Mouse (Mus musculus): ENCODE results near the gene Gm10681.
"Not testable (repeated sequence)": the region's sequence is repeated elsewhere in the genome, so short reads cannot be mapped to it uniquely, and the experiment has no call there.

The Gm10681 gene

GRCm38 (mm10) chr3:98588707-98589106 is at the start of gene Gm10681:
Gene Gm10681 (minus strand): TSS chr3:98588807.
- in situ Hi-C loops (cut with MboI; ENCODE audit: low pct_unique_long_range_greater_than_20kb in 1 of 2, low sequenced_read_pairs in 2 of 2, unreplicated experiment in 1 of 2): no loop called here

DNA sequence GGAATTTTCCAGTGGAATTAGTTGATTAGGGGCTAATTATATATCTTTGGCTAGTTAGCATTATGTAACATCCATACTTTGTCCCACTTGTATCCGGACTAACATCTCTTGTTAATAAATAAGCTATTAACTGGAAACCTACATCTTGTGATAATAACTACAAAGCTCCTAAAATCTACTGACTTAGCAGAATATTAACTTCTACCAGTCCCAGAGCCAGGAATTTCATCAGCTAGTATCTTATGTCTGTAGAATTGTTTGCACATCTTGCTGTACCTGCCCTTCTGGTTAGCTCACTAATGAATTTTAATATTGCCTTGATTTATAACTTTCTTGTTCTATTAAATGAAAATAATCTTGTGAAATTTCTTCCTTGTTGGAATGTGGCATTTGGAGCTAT is 46.5 kb upstream of the Gm10681 start:
- in situ Hi-C loops (cut with MboI; ENCODE audit: low pct_unique_long_range_greater_than_20kb in 1 of 2, low sequenced_read_pairs in 2 of 2, unreplicated experiment in 1 of 2): no loop called here

DNA sequence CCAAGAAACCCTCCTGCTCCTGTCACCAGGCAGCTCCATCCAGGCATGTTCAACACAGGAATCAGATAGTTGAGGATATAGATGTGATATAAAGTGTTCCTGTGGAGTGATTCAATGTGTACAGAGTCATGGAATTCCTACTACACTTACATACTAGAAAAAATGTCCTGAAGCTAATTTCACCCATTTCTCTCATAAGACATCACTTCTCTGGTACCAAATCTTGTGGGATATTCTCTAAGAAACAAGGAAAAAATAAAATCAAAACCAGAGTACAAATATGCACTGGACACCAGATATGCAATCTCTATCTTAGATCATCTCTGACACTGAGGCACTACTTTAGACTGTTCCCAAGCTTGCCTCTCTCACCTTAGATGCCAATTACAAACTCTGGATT is 41.5 kb upstream of the Gm10681 start, which contains the start of gene Hsd3b5:
Hsd3b5 (minus strand) TSS at position 101 of the 400 bp plus-strand sequence.
- in situ Hi-C loops (cut with MboI; ENCODE audit: low pct_unique_long_range_greater_than_20kb in 1 of 2, low sequenced_read_pairs in 2 of 2, unreplicated experiment in 1 of 2): no loop called here

DNA sequence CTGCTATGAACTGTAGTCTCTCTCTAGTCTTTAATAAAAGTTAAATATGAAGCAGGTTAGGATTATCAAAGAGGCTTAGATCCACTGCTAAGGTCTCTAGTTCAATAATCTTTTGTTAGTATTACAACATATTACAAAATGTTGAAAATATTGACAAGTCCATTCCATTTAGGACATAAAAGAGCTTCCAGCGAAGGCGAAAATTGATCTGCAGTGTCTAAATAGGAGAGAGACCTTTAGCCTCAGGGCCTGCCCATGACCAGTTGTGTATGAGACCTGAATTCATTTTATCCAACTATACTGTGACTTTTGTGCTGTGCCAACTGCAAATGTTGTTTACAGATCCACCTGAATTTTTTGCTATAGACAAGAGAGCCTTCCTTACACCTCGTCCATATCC is 41.0 kb upstream of the Gm10681 start:
- in situ Hi-C loops (cut with MboI; ENCODE audit: low pct_unique_long_range_greater_than_20kb in 1 of 2, low sequenced_read_pairs in 2 of 2, unreplicated experiment in 1 of 2): no loop called here

GRCm38 (mm10) chr3:98616786-98617185 is 28.2 kb upstream of the Gm10681 start:
- in situ Hi-C loops (cut with MboI; ENCODE audit: low pct_unique_long_range_greater_than_20kb in 1 of 2, low sequenced_read_pairs in 2 of 2, unreplicated experiment in 1 of 2): not testable (repeated sequence)

GRCm38 (mm10) chr3:98616244-98616643 is 27.6 kb upstream of the Gm10681 start:
- in situ Hi-C loops (cut with MboI; ENCODE audit: low pct_unique_long_range_greater_than_20kb in 1 of 2, low sequenced_read_pairs in 2 of 2, unreplicated experiment in 1 of 2): not testable (repeated sequence)

GRCm38 (mm10) chr3:98614406-98614927 is 25.9 kb upstream of the Gm10681 start:
- in situ Hi-C loops (cut with MboI; ENCODE audit: low pct_unique_long_range_greater_than_20kb in 1 of 2, low sequenced_read_pairs in 2 of 2, unreplicated experiment in 1 of 2): not testable (repeated sequence)

GRCm38 (mm10) chr3:98613963-98614362 is 25.4 kb upstream of the Gm10681 start:
- in situ Hi-C loops (cut with MboI; ENCODE audit: low pct_unique_long_range_greater_than_20kb in 1 of 2, low sequenced_read_pairs in 2 of 2, unreplicated experiment in 1 of 2): no loop called here

DNA sequence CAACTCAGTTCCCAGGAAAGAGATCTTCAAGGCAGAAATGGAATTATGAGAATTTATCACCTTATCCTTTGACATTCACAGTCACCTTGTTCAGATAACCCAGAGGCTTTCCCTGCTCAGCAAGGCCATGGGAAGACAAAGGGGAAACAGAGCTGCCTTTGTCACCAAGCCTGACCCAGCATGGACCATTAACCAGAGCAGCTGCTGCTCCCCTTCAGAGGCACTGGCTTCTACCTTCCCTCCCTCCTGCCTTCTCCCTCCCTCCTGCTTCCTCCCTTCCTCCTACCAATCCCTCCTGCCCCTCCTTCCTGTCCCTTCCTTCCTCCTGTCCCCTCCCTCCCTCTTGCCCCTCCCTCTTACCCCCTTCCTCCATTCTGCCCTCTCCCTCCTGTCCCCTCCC is 24.9 kb upstream of the Gm10681 start:
- in situ Hi-C loops (cut with MboI; ENCODE audit: low pct_unique_long_range_greater_than_20kb in 1 of 2, low sequenced_read_pairs in 2 of 2, unreplicated experiment in 1 of 2): not testable (repeated sequence)

DNA sequence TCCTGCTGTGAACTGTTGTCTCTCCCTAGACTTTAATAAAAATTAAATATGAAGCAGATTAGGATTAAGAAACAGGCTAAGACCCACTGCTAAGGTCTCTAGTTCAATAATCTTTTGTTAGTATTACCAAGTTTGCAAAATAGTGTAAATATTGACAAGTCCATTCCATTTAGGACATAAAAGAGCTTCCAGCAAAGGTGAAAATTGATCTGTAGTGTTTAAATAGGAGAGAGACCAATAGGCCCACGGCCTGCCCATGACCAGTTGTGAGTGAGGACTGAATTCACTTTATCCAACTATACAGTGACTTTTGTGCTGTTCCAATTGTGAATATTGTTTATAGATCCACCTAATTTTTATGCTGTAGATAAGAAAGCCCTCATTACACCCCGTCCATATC is 886 bp downstream of the Gm10681 start:
- in situ Hi-C loops (cut with MboI; ENCODE audit: low pct_unique_long_range_greater_than_20kb in 1 of 2, low sequenced_read_pairs in 2 of 2, unreplicated experiment in 1 of 2): no loop called here

- in situ Hi-C loops (cut with MboI; ENCODE audit: low pct_unique_long_range_greater_than_20kb in 1 of 2, low sequenced_read_pairs in 2 of 2, unreplicated experiment in 1 of 2): not testable (repeated sequence)
These were observed 6.0 kb downstream of the Gm10681 start for GRCm38 (mm10) chr3:98582622-98583021.

DNA sequence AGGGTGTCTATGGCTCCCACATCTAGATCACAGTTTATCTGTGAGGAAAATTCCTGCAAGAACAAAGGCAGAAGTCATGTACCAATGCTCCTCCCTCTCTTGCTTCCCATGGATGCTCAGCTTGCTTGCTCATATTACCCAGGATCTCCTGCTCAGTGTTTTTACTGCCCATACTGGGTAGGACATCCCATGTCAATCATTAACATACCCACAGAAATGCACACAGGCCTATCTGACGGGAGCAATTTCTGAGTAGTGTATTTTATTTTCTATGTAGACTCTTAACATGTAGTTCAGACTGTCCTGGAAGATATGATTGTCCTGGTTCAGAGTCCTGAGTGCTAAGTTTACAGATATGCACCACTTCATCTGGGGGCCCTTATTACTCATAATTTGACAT is 6.4 kb downstream of the Gm10681 start:
- in situ Hi-C loops (cut with MboI; ENCODE audit: low pct_unique_long_range_greater_than_20kb in 1 of 2, low sequenced_read_pairs in 2 of 2, unreplicated experiment in 1 of 2): not testable (repeated sequence)

DNA sequence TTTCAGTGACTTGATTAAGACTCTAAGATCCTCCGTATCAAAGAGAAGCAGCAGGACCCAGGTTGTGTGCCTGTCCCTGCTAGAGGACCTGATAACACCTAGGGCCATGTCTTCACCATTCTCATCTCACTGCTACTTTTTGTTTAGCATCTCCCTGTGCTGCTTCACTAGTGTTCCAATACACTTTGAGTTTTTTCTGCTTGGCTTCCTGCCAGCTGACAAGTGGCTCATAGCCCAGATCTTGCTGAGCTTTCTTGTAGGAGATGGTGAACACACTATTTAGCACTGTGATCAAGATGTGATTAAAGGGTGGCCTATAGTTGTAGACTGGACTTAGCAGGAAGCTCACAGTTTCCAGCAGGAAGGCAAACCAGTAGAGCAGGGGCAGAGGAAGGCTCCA is 7.6 kb downstream of the Gm10681 start:
- in situ Hi-C loops (cut with MboI; ENCODE audit: low pct_unique_long_range_greater_than_20kb in 1 of 2, low sequenced_read_pairs in 2 of 2, unreplicated experiment in 1 of 2): not testable (repeated sequence)

- in situ Hi-C loops (cut with MboI; ENCODE audit: low pct_unique_long_range_greater_than_20kb in 1 of 2, low sequenced_read_pairs in 2 of 2, unreplicated experiment in 1 of 2): not testable (repeated sequence)
These were observed 20.9 kb downstream of the Gm10681 start for GRCm38 (mm10) chr3:98567717-98568116.

DNA sequence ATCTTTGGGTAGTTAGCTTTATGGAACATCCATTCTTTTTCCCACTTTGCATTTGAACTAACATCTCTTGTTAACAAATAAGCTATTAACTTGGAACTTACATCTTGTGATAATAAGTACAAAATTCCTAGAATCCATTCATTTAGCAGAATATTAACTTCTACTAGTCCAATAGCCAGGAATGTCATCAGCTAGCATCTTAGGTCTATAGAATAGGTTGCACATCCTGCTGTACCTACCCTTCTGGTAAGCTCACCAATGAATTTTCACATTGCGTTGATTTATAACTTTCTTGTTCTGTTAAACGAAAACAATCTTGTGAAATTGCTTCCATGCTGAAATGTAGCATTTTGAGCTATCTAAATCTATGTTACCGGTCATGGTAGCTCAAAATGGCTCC is 23.7 kb downstream of the Gm10681 start:
- in situ Hi-C loops (cut with MboI; ENCODE audit: low pct_unique_long_range_greater_than_20kb in 1 of 2, low sequenced_read_pairs in 2 of 2, unreplicated experiment in 1 of 2): not testable (repeated sequence)

DNA sequence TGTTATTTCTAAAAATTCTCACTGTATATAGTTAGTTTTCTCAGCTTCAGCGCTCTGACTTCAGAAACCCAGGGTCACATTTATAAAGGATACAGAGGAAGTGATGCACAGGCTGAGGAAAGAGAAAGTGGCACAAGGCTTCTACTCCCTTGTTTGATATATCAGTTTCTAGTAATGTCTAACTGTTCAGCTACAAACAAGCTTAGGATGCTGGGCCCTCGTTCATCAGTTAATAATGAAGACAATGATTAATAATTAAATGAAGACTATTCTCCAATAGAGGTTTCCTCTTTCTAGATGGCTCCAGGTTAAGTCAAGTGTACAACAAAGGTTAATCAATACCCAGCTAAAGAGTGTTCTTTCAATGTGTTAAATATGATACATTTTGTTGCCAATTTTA is 24.8 kb downstream of the Gm10681 start:
- in situ Hi-C loops (cut with MboI; ENCODE audit: low pct_unique_long_range_greater_than_20kb in 1 of 2, low sequenced_read_pairs in 2 of 2, unreplicated experiment in 1 of 2): not testable (repeated sequence)

- in situ Hi-C loops (cut with MboI; ENCODE audit: low pct_unique_long_range_greater_than_20kb in 1 of 2, low sequenced_read_pairs in 2 of 2, unreplicated experiment in 1 of 2): not testable (repeated sequence)
These were observed 27.9 kb downstream of the Gm10681 start for GRCm38 (mm10) chr3:98560711-98561110.

GRCm38 (mm10) chr3:98550832-98551231 is 37.8 kb downstream of the Gm10681 start:
- in situ Hi-C loops (cut with MboI; ENCODE audit: low pct_unique_long_range_greater_than_20kb in 1 of 2, low sequenced_read_pairs in 2 of 2, unreplicated experiment in 1 of 2): not testable (repeated sequence)

GRCm38 (mm10) chr3:98550215-98550614 is 38.4 kb downstream of the Gm10681 start:
- in situ Hi-C loops (cut with MboI; ENCODE audit: low pct_unique_long_range_greater_than_20kb in 1 of 2, low sequenced_read_pairs in 2 of 2, unreplicated experiment in 1 of 2): not testable (repeated sequence)

DNA sequence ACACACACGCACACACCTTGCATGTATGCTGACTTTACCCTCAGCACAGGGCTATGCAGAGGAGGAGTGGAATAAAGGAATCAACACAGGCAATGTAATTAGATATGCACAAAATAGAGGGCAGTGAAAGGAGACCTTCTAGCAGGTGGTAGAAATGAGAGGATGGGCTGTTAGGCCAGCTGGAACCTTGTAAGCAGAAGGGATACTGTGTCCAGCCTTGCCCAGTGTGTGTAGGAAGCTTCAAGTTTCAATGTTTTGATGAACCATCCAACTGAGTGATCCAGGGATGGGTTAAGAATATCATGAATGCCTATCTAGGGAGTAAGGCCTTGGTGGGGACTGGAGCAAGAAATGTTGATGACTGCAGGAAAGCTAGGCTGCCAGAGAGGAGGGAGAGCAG is 40.1 kb downstream of the Gm10681 start:
- in situ Hi-C loops (cut with MboI; ENCODE audit: low pct_unique_long_range_greater_than_20kb in 1 of 2, low sequenced_read_pairs in 2 of 2, unreplicated experiment in 1 of 2): not testable (repeated sequence)

DNA sequence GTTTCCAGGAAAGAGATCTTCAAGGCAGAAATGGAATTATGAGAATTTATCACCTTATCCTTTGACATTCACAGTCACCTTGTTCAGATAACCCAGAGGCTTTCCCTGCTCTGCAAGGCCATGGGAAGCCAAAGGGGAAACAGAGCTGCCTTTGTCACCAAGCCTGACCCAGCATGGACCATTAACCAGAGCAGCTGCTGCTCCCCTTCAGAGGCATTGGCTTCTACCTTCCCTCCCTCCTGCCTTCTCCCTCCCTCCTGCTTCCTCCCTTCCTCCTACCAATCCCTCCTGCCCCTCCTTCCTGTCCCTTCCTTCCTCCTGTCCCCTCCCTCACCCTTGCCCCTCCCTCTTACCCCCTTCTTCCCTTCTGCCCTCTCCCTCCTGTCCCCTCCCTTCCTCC is 41.0 kb downstream of the Gm10681 start:
- in situ Hi-C loops (cut with MboI; ENCODE audit: low pct_unique_long_range_greater_than_20kb in 1 of 2, low sequenced_read_pairs in 2 of 2, unreplicated experiment in 1 of 2): not testable (repeated sequence)
